Mouse (Mus musculus) embryonic facial prominence, embryonic 10.5 days (tissue): ENCODE data around the gene Zmiz1. TPM values are rescaled to one million over a fixed set of nuclear protein-coding genes. Genes with fewer than 3 reads are reported as not detected.

Experiments used
- DNase-seq: peaks from one replicate; pipeline ENCODE4 v3.0.0-alpha.2; 2017; ENCODE audit warnings: low spot score
- H3K27ac ChIP-seq: fragments of 300-500 bp; sonication (generic); replicated peaks from 2 replicates; pipeline ENCODE4 v1.5.1; 2016; ENCODE audit warnings: mild to moderate bottlenecking
- H3K27me3 ChIP-seq: fragments of 300-500 bp; sonication (generic); replicated peaks from 2 replicates; pipeline ENCODE4 v1.6.1; 2016; ENCODE audit warnings: low read depth, mild to moderate bottlenecking; ENCODE audit not compliant: poor library complexity, severe bottlenecking
- H3K36me3 ChIP-seq: fragments of 300-500 bp; sonication (generic); replicated peaks from 2 replicates; pipeline ENCODE4 v1.6.1; 2016; ENCODE audit warnings: mild to moderate bottlenecking, moderate library complexity
- H3K4me1 ChIP-seq: fragments of 300-500 bp; sonication (generic); 2 replicates; pipeline ENCODE4 v1.6.1; 2016
- H3K4me3 ChIP-seq: fragments of 300-500 bp; sonication (generic); 2 replicates; pipeline ENCODE4 v1.5.1; 2016; ENCODE audit warnings: mild to moderate bottlenecking, moderate library complexity
- H3K9me3 ChIP-seq: fragments of 300-500 bp; sonication (generic); 2 replicates; pipeline ENCODE4 v1.6.1; 2016; ENCODE audit warnings: mild to moderate bottlenecking
- WGBS: fragments of 180-500 bp; shearing (Covaris S2); methylation state at CpG from one replicate; pipeline ENCODE4 v1.1.7; 2016; 5-methylcytosine and 5-hydroxymethylcytosine counted together
- polyA plus RNA-seq: library from polyadenylated mRNA; unstranded; fragments of >200 nt; fragmentation: Nextera tagmentation; extraction: Ambion mirVana; gene quantifications from 2 replicates; pipeline ENCODE4 v1.2.1, GENCODE M21; 2016

Zmiz1 gene
- polyA plus RNA-seq, 1 experiment from 2014 or later: 42.8 TPM

DNA sequence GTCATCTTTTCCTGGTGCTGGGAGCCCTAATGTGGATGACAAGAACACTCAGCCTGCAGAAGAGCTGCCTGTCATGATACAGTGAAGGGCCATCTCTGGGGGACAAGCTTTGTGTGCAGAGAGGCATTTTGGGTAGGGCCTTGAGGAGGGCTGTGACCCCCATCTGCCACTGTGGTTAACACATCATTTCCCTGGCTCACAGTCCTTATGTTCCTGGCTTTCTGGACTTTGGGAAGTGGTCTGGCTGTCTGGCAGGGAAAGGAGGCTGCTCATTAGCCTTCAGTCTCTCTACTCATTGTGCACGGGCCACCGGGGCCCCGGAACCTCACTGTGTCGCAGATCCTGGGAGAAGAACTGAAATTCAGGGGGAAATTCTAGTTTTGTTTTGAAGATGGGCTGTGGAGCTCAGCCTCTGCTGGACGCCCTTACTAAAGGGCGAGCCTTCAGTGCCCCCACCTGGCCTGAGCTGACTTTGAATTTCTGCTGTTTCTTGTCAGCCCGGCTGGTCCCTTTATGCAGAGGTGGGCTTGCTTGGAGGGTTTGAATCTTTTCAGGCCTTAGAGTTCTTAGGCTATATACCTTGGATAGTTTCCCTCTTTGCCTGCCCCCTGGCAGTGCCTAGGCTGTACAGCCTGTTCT lies 10.0 kb downstream of the Zmiz1 start:
- Histone ChIP-seq H3K27ac (peak overlapping the region; percentile 44; the same call in 1 of the 2 replicates), H3K4me1 (peaks cover 100% of the 10 kb centered on the region), H3K27me3 (no peaks in the 10 kb centered on the region)

DNA sequence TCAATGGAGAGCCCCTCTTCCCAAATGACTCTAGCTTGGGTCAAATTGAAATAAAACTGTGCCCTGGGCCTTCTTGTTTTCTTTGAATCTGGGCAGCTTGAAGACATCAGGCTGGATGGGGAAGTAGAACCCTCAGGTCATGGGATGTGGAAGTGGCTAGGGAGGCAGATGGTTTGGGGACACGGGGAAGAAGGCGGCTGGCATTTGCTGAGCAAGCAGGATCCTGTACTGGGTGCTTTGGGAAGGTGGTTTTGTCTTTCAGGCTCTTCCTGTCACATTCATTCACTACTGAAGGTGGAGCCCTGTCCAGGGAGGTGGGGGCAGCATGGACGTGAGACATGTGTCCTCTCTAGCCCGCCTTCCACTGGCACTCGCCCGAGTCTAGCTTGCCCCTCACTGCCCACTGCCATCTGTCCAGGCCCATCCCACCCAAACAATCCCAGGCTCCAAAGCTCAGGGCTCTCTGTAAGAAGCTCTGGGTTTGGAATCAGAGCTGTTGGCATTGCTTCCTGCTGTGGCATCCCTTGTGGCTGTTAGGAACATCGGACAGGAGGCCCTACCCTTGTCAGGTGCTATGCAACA lies 11.3 kb downstream of the Zmiz1 start:
- no peaks in the 10 kb centered on the region for H3K9me3 ChIP-seq
- DNase-seq: no peak
- WGBS: 80% methylated on average over 7 of the region's 7 CpGs
- H3K4me3 ChIP-seq: no peak overlapping the region
- peaks cover 100% of the 10 kb centered on the region for H3K4me1 ChIP-seq
- H3K27ac ChIP-seq: peak overlapping the region; percentile 1; the same call in 1 of the 2 replicates
- H3K36me3 ChIP-seq: peaks cover 5% of the 10 kb centered on the region; the same call in 1 of the 2 replicates
- H3K27me3 ChIP-seq: no peaks in the 10 kb centered on the region

More for the DNA sequence above, 10.0 kb downstream of the Zmiz1 start:
- Histone ChIP-seq H3K9me3 (no peaks in the 10 kb centered on the region), H3K4me3 (no peak overlapping the region), H3K36me3 (peaks cover 1% of the 10 kb centered on the region; the same call in 1 of the 2 replicates)
- DNase-seq: no peak
- WGBS: 81% methylated on average over 7 of the region's 7 CpGs

DNA sequence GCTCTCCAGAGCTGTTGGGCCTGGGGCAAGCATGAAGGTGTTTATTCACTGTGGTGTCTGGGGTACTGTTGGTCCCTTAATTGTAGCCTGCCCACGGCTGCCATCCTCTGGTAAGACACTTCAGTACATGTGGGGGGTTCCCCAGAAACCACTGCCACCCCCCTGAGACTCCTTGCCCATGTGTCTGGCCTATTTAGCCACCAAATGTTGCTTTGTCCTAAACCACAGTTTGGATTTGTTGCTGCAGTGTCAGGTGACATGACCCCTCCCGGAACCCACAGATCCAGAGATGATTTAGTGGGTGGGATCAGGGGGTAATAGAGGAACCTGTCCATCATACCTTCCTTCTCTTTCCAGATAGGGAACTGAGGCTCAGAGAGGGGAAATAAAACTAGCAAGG lies 12.1 kb downstream of the Zmiz1 start:
- Histone ChIP-seq H3K9me3 (no peaks in the 10 kb centered on the region), H3K4me3 (no peak overlapping the region), H3K36me3 (peaks cover 9% of the 10 kb centered on the region; the same call in 1 of the 2 replicates), H3K4me1 (peaks cover 100% of the 10 kb centered on the region), H3K27ac (0 out of 2 replicates have a peak overlapping the region, but pooled peaks have one; percentile 30), H3K27me3 (no peaks in the 10 kb centered on the region)
- no peak for DNase-seq
- WGBS: 58% methylated on average over 2 of the region's 2 CpGs

DNA sequence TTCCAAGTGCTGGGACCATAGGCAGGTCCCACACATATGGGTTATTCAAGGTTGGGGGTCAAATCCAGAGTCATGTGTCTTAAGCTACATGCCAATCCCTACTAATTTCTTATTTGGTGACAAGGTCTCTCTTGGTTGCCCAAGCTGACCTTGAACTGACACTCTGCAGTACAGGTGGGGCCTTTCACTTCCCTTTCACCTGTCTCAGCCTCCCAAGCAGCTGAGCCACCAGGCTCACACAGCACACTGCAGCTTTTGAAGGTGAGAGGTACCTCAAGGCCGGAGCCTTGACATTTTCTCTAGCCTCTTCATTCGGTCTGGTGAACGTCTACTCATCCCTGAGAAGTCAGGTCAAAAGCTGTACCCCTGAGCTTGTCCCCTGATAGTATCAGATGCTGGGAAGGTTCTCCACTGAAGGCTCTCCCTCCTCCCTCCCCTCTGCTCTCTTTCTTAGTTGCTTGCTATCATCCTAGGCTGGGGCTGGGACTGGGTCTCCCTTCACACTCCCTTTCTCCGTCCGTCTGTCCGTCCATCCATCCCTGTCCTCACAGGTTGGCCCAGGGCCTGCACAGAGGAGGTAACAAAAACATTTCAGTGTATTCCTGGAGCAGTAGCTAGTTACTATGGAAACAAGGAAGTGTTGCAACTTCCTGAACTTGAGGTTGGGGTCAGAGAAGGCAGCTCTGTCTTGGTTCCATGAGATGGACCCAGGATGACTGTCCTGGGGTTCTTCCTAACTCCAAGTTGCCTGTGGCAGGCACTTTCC lies 13.3 kb downstream of the Zmiz1 start:
- no peak for DNase-seq
- Histone ChIP-seq H3K4me1 (peaks cover 100% of the 10 kb centered on the region), H3K9me3 (no peaks in the 10 kb centered on the region), H3K36me3 (peaks cover 15% of the 10 kb centered on the region; the same call in 1 of the 2 replicates), H3K27ac (0 out of 2 replicates have a peak overlapping the region, but pooled peaks have one; percentile 20), H3K4me3 (no peak overlapping the region), H3K27me3 (no peaks in the 10 kb centered on the region)
- 80% methylated on average over 6 of the region's 6 CpGs for WGBS

DNA sequence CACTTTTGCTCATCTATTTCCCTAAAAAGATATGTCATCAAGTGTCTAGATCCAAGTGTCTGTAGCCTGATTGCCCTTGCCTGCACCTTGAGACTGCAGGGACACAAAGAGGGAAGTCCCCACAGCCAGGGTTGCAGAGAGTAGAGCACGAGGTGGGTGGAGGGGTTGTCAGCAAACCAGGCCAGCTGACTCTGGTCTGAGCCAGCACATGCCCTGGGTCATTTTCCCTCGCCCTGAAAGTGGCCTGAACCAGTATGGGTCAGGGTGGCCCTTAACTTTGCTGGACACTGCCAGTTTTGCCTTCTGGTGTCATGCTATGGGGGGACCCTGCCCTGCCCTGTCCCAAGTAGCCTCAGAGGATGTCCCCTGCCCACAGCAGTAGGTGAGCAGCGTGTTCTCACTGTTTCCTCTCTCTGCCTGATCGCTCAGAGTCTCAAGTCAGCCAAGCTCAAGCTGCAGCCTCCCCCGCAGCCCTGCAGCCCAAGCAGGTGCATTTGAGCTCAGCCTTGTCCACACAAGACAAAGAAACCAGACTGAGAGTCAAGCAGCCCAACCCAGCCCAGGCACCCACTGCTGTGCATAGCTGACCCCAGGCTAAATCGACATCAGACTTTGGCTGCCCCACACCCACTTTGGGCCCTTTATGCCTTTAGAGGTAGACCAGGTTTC lies 14.1 kb downstream of the Zmiz1 start:
- Histone ChIP-seq H3K27ac (peak overlapping the region; percentile 66), H3K9me3 (no peaks in the 10 kb centered on the region), H3K36me3 (peaks cover 15% of the 10 kb centered on the region; the same call in 1 of the 2 replicates), H3K4me1 (peaks cover 100% of the 10 kb centered on the region), H3K27me3 (no peaks in the 10 kb centered on the region), H3K4me3 (no peak overlapping the region)
- WGBS: 52% methylated on average over 6 of the region's 6 CpGs
- DNase-seq: no peak

DNA sequence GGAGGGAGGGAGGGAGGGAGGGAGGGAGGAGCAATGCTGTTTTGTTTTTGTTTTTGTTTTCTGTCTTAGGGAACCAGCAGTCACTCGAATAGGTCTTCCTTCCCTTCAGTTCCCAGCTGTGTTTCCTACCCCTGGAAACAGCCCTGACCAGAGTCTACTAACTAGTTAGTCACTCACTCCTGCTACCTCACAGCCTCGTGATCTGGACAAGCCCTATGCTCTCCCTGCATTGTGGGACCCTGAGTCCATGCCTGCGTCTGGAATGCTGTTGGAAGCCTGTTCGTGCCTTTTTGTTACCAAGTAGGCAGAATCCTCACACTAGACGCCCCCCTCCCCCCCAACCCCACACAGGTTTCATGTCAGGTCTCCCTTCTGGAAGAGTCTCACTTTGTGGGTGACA lies 15.0 kb downstream of the Zmiz1 start:
- no peaks in the 10 kb centered on the region for H3K9me3 ChIP-seq
- WGBS: 62% methylated on average over 5 of the region's 5 CpGs
- H3K4me1 ChIP-seq: peaks cover 100% of the 10 kb centered on the region
- H3K4me3 ChIP-seq: no peak overlapping the region
- peak overlapping the region; percentile 66 for H3K27ac ChIP-seq
- no peaks in the 10 kb centered on the region for H3K27me3 ChIP-seq
- peaks cover 23% of the 10 kb centered on the region for H3K36me3 ChIP-seq
- DNase-seq: no peak

DNA sequence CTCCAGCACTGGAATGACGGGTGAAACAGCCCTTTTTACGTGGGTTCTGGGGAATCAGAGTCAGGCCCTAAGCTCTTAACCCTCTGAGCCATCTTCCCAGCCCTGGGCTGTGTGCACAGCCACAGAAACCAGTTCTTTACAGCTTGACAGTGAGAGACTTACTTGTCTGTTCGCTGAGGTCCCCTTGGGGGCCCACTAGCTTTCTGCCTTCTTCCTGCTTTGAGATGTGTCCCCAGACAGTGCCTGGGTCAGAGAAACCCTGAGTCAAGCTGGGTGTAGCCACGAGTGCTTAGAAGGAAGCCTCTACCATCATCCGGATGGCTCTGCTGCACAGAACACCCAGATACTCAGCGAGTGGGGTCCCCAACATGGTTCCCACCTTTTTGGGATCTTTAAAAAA lies 15.7 kb downstream of the Zmiz1 start:
- DNase-seq: no peak
- H3K4me1 ChIP-seq: peaks cover 100% of the 10 kb centered on the region
- no peak overlapping the region for H3K27ac ChIP-seq
- H3K4me3 ChIP-seq: no peak overlapping the region
- no peaks in the 10 kb centered on the region for H3K27me3 ChIP-seq
- H3K36me3 ChIP-seq: peaks cover 26% of the 10 kb centered on the region
- no peaks in the 10 kb centered on the region for H3K9me3 ChIP-seq
- WGBS: 66% methylated on average over 6 of the region's 6 CpGs

DNA sequence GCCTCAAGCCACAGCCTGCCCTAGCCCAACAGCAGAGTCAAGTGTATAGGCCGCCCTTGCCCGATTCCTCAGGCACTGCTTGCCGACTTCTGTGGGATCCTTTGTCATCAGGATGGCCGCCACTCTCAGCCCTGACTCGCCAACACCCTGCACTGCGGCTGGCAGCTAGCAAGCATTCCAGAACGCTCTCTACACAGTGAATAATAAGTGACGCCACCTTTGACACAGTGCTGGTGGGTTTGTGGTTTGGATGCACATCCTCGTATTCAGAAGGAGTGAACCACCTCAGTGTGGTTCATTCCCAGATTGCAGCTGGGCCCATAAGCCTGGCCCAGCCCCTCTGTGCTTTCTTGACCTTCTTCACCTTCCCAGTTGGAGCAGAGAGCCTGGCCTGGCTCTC lies 17.1 kb downstream of the Zmiz1 start:
- H3K27ac ChIP-seq: peak overlapping the region; percentile 69
- peaks cover 100% of the 10 kb centered on the region for H3K4me1 ChIP-seq
- no peak overlapping the region for H3K4me3 ChIP-seq
- no peaks in the 10 kb centered on the region for H3K27me3 ChIP-seq
- no peaks in the 10 kb centered on the region for H3K9me3 ChIP-seq
- peaks cover 26% of the 10 kb centered on the region for H3K36me3 ChIP-seq
- WGBS: 79% methylated on average over 9 of the region's 9 CpGs
- no peak for DNase-seq

DNA sequence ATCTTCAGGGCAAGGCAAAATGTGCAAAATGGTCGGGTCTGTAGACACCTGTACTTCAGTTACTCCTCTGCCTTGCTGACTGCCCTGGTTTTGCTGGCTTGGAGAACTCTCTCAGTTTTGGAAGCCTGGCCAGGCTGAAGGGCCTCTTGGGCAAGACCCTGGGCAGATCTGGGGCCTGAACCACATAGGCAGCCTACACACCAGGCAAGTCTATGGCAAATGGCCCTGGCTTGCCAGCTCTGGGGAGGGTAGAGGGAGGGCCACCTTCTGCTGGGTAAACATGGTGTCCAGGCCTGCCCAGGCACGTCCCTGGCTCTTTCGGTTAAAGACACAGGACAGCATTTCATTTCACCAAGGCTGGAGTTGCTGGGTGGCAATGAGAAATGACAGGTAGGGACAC lies 17.5 kb downstream of the Zmiz1 start:
- DNase-seq: no peak
- Histone ChIP-seq H3K4me3 (no peak overlapping the region), H3K27ac (peak overlapping the region; percentile 69), H3K9me3 (no peaks in the 10 kb centered on the region), H3K4me1 (peaks cover 100% of the 10 kb centered on the region), H3K36me3 (peaks cover 29% of the 10 kb centered on the region), H3K27me3 (no peaks in the 10 kb centered on the region)
- 79% methylated on average over 3 of the region's 3 CpGs for WGBS

DNA sequence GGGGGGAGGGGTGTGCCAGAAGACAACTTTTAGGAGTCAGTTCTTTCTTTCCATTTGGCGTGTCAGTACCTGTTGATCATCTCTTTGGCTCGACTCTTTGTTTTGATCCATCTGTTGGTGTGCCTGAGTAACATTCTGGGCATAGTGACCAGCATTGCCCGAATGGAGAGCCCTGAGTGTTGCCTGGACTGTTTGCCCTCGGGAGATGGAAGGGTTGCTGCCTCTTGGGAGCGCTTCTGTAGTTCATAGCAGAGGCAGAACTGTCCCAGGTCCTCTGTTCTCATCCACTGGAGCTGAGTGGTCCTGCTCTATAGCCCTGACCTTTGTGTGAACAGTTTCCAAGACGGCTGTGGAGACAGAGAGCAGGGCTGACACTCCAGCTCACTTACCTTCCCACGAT lies 18.3 kb downstream of the Zmiz1 start:
- Histone ChIP-seq H3K4me3 (no peak overlapping the region), H3K9me3 (no peaks in the 10 kb centered on the region), H3K27me3 (no peaks in the 10 kb centered on the region), H3K36me3 (peaks cover 37% of the 10 kb centered on the region), H3K27ac (peak overlapping the region; percentile 69), H3K4me1 (peaks cover 100% of the 10 kb centered on the region)
- 78% methylated on average over 7 of the region's 7 CpGs for WGBS
- DNase-seq: no peak

DNA sequence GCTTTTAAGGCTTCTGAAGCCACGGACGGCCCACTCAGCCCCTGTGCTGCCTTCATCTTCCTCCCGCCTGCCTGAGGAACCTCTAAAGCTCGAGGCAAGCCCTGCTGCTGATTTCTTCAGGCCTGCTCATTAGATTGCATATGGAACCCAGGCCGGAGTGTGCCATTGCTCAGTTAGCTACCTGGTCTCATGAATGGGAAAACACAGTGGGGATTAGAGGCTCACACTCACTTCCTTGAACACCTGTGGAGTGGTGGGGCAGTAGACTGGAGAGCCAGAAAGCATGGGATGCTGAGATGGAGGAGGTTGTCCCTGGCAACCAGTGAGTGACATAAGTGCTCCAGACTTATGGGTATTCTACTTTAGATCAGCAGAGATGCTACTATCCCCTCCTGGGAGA lies 19.3 kb downstream of the Zmiz1 start:
- H3K27ac ChIP-seq: no peak overlapping the region
- no peaks in the 10 kb centered on the region for H3K27me3 ChIP-seq
- H3K36me3 ChIP-seq: peaks cover 37% of the 10 kb centered on the region
- H3K9me3 ChIP-seq: no peaks in the 10 kb centered on the region
- no peak overlapping the region for H3K4me3 ChIP-seq
- DNase-seq: no peak
- 77% methylated on average over 5 of the region's 5 CpGs for WGBS
- peaks cover 99% of the 10 kb centered on the region for H3K4me1 ChIP-seq

DNA sequence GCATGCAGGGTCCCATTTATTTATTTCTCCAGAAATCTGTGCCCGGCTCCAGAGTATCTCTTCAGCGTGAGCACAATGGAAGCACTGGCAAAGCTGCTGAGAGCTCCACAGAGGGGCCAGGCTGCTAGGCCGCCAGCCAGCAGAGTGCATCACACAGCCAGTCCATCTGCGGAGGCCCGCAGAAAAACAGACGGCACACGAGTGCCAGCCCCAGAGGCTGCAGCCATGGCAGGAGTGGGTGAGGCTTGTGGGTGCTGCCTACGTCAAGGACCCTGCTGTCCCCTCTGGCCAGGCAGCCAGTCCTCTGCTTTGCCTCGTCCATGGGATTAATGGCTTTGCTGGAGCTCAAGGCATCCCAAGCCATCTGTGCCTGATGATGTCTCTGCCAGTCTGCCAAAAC lies 19.8 kb downstream of the Zmiz1 start:
- Histone ChIP-seq H3K27me3 (no peaks in the 10 kb centered on the region), H3K9me3 (no peaks in the 10 kb centered on the region), H3K27ac (no peak overlapping the region), H3K36me3 (peaks cover 37% of the 10 kb centered on the region), H3K4me3 (no peak overlapping the region), H3K4me1 (peaks cover 99% of the 10 kb centered on the region)
- no peak for DNase-seq
- WGBS: 87% methylated on average over 9 of the region's 9 CpGs
